Mouse (Mus musculus): Measurements from ENCODE around the gene 2700049A03Rik.
"Not testable (repeated sequence)": the region's sequence is repeated elsewhere in the genome, so short reads cannot be mapped to it uniquely, and the experiment has no call there.

The 2700049A03Rik gene

DNA sequence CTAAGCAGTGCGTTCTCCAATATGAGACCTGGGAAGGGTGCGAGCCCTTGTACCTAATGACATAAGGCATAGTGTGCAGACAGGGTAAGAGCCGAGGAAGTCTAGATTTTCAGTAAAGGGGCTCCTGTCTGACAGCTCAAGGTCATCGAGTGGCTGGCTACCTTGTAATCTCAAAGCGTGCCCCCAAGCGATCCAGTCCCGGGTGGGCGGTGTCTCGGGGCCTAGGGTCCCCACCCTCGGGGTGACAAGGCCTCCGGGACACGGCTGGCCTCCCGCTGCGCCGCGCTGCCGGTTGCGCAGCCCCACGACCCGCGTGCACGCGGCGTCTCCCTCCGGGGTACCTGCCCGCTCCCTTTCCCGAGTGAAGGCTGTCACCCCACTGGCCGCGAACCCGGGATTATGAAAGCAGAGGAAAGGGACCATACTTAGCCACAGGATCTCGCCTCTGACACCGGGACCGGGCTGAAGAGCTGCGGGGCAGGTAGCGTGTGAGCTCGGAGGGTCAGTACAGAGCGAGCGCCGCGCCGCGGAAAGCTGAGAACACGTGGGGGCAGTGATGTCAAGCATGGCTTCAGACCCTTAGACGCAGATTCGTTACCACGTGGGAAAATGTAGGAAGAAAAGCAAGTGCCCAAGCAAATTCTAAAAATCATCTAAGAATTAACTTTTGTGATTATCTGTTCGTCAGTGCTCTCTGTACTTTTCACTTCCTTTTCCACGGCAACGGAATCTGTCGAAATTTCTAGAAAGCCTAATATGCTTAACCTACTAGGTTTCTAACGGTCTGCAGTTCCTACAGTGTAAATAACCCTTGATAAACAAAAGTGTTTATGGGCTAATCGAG, at the start of gene 2700049A03Rik, which contains the start of gene Timm9:
Gene 2700049A03Rik (plus strand): TSS at position 719 of the 844 bp plus-strand sequence.
Gene Timm9 (minus strand): TSS at position 555 of the 844 bp plus-strand sequence.
- DNase-seq (ENCODE audit: low read depth): peak; percentile 72

GRCm38 (mm10) chr12:71104275-71104674, 32.4 kb upstream of the 2700049A03Rik start:
- DNase-seq (ENCODE audit: low read depth): not testable (repeated sequence)

GRCm38 (mm10) chr12:71107216-71107771, 29.4 kb upstream of the 2700049A03Rik start:
- DNase-seq (ENCODE audit: low read depth): no peak

- DNase-seq (ENCODE audit: low read depth): peak; percentile 14
Measured at GRCm38 (mm10) chr12:71111331-71111730, 25.3 kb upstream of the 2700049A03Rik start, which contains the start of gene Tomm20l. TSS of gene Tomm20l (plus strand) at chr12:71111428.

- no peak for DNase-seq (ENCODE audit: low read depth)
Measured at GRCm38 (mm10) chr12:71113074-71113473, 23.6 kb upstream of the 2700049A03Rik start.

GRCm38 (mm10) chr12:71113675-71114288, 22.9 kb upstream of the 2700049A03Rik start:
- peak; percentile 60 for DNase-seq (ENCODE audit: low read depth)

DNA sequence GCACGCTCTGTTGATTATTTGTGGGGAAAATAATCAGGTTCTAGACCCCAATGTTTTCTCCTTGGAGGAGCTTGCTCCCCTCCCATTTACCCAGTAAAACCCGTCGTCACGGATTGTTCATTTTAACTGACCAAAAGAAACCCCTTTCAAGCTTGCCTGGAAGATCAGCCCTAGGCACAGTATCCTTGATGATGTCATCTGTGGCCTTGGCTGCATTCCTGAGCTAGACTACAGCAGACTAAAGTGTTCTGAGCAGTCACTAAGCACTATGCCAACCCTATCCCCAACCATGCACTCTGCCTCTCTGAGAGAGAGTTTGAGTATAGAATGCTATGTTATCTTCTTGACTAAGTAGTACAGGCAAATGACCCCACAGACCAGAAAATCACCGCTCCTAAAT, 20.2 kb upstream of the 2700049A03Rik start:
- no peak for DNase-seq (ENCODE audit: low read depth)

GRCm38 (mm10) chr12:71122731-71123130, 13.9 kb upstream of the 2700049A03Rik start:
- no peak for DNase-seq (ENCODE audit: low read depth)

DNA sequence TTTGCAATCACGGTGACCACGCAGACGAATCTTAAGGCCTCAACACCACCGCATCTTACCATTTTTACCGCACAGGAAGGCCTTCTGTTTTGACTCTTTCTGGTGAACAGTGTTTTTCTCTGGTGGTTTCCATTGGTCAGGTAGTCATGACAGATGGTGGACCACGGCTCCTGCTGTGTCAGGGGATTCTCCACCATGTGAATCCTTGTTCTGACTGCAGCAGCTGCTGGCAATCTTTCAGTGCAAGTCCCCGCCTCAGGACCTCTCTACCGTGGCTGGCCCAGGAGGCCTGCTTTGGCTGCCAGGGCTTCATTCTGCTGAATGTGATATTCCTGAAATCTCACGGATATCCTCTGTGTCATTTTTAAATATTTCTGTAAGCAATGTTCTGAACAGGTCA, 13.4 kb upstream of the 2700049A03Rik start:
- no peak for DNase-seq (ENCODE audit: low read depth)

- DNase-seq (ENCODE audit: low read depth): no peak
Measured at GRCm38 (mm10) chr12:71135581-71135980, 1.1 kb upstream of the 2700049A03Rik start.

DNA sequence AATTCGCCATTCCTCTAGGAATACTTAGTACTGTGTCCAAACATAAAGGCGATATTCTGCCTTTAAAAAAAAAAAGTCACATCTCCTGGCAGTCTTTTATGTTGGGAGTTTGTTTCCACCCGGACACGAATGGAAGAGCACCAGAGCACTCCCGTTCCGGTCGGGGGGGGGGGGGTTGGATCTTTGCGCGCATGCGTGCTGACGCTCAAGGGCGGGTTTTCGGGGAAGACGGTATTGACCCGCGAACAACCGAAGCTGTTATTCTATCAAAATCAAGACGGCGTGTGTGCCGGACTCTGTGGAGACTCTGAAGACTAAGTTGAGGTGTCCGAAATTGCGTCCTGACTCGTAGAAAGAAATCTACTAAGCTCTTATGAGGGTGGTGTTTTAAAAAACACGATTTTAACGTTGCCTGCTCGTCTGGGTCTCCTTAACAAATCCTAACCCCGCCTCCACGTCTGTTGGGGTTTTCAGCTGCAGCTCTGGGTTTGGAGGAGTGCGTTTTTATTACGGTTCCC, 385 bp downstream of the 2700049A03Rik start:
- DNase-seq (ENCODE audit: low read depth): peak; percentile 93

GRCm38 (mm10) chr12:71137686-71138085, 1.0 kb downstream of the 2700049A03Rik start:
- no peak for DNase-seq (ENCODE audit: low read depth)

GRCm38 (mm10) chr12:71139258-71139828, 2.7 kb downstream of the 2700049A03Rik start:
- DNase-seq (ENCODE audit: low read depth): no peak

GRCm38 (mm10) chr12:71141189-71141588, 4.5 kb downstream of the 2700049A03Rik start:
- no peak for DNase-seq (ENCODE audit: low read depth)

- peak; percentile 47 for DNase-seq (ENCODE audit: low read depth)
Measured at GRCm38 (mm10) chr12:71147641-71148040, 11.0 kb downstream of the 2700049A03Rik start.

DNA sequence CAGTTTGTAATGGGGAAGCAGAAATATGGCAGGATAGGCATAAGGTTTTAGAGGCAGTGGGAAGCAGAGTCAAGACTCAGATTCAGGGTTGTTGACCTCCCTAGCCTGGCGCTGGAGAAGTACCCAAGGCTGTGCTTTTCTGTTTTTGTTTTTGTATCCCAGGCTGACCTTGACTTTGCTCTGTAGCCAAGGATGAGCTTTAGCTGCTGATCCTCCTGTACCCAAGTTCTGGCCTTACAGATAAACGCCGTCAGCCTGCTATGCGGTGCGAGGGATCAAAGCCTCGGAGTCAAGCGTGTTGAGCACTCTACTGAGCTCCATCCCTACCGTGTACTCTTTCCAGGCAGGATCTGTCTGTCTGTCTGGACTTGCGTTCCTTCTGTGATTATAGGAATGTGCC, 12.2 kb downstream of the 2700049A03Rik start:
- no peak for DNase-seq (ENCODE audit: low read depth)

DNA sequence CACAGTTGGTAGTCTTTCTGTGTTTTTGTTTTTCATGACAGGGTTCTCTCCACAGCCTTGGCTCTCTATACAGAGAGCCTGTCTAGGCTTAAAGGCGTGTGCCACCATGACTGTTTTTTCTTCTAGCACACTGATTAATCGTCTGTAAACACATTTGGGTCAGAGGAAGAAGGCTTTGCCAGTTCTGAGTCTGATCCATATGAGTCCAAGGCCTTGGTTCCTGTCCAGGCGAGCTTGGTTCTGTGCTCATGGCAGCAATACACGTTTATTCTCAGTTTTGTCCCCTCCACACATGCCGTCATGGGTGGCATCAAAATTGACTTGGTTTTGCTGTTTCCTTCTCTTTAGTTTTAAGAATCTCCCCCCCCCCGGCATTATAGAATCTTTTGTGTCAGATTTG, 12.8 kb downstream of the 2700049A03Rik start:
- no peak for DNase-seq (ENCODE audit: low read depth)

DNA sequence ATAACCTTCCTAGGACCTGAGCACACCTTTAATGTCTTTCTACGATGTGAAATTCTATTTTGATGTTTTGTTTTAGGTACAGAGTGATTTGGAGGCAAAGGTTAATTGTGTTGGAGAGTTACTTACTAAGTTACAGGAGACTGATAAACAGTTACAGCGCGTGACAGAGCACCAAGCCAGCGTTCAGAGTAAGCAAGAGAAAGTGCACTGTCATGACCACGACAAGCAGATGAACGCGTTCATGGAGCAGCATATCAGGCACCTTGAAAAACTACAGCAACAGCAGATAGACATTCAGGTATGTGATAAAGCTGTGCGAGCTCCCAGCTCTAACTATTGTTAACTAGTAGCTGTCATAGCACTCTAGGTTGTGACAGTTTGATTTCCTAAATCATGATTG, 13.5 kb downstream of the 2700049A03Rik start:
- no peak for DNase-seq (ENCODE audit: low read depth)

DNA sequence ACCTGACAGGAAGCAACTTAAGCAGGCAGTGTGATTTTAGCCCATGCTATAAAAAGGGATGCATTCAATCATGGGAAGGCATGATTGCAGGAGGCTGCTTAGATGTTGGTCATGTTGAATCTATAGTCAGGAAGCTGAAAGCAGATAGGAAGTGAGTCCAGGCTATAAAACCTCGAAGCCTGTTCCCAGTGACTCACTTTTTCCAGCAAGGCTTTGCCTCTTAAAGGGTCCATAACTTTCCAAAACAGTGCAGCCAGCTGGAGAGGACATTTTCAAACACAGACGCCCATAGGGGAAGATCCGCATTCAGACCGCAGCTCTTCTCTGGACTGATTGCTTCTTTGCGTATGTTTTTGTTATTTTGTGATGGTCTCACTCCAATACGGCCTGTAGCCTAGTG, 18.3 kb downstream of the 2700049A03Rik start:
- no peak for DNase-seq (ENCODE audit: low read depth)

DNA sequence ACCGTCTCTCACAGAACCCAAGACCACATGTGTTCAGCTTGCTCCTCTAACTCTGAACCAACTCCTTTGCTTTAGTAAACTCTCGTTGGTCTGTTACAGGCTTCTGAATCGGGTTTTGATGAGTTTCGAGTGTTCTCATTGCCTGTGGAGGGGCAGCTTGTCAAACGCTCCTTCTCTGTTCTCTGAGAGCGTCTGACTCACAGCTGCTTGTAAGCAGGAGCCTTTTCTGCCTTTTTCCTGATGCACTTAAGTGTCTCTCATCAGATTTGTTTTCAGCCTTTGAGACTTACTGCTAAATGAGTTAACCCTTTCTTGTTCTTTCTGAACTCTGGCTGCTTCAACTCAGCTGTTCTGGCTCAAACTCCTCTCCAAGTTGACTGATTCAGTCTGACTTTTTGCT, 21.3 kb downstream of the 2700049A03Rik start:
- DNase-seq (ENCODE audit: low read depth): no peak

- DNase-seq (ENCODE audit: low read depth): peak; percentile 32
Measured at GRCm38 (mm10) chr12:71164410-71164809, 27.8 kb downstream of the 2700049A03Rik start.

DNA sequence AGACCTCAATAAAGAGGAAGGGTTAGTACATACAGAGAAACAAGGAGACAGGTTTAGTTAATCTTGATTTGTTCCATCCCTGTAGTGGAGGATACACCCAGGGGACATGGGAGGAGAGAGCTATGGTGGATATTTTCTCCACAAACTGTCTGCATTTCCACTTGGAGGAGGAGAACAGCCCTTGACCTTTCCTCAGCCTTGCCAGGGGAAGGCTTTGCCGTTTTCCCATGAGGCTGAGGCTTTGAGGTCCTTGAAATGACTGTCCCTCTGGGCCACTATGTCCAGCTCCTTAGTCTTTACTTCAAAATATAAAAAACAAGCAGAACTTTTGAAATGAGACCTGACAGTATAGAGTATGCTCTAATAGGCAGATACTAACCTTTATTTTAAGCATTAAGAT, 33.3 kb downstream of the 2700049A03Rik start:
- no peak for DNase-seq (ENCODE audit: low read depth)

Measured in c-Kit-positive CD71-negative TER-119-negative erythroid progenitor cells, embryonic 14.5 days (primary cell).